Mouse (Mus musculus): Measurements from ENCODE around the gene Nsun2. TPM values are rescaled to one million over a fixed set of nuclear protein-coding genes. Genes with fewer than 3 reads are reported as not detected.
A peak's percentile ranks its signal among the peaks of the same experiment; 100 is the strongest.

The Nsun2 gene
- total and polyA plus RNA-seq, 2 experiments from 2014 or later = 37.6 to 62.1 TPM

DNA sequence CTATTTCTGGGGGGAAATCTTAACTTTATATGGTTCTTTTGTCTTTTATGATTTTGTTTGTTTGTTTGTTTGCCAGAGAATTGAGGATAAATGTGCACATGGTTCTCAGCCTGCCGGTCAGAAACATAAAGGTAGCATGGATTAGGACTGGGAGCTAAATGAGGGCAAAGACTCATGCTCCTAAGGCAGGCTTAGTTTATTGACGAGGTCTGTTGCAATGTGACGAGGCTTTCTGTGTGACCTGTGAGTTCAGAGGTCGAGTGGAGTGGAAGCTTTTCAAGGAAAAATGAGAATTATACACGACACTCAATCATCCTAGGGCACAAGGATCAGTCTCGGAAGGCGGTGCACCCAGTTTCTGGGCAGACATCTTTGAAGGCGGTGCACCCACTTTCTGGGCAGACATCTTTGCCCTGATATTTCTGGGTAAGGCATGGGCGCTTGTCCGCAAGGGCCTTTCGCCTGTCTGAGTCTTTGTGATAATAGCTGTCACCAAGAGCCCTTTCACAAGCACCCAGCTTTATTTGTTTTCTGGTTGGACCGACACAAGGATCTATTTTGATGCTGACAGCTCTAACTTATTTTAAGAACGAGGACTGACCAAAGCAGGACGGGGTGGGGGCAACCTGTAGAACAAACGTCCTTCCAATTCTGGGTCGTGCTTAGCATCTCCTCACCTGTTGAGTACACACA is 14.1 kb downstream of the Nsun2 start:
- ATAC-seq = no peak
- Histone ChIP-seq H3K4me1 (ENCODE audit: insufficient read depth, low read length) (no peaks in the 10 kb centered on the region; the same call in 1 of the 2 replicates), H3K4me2 (ENCODE audit: low read depth, low read length) (no peak overlapping the region), H3K4me3 (ENCODE audit: low read length) (no peak overlapping the region), H3K9ac (replicated peaks; ENCODE audit: low read length) (no peak overlapping the region), H3K27me3 (ENCODE audit: insufficient read depth, low read length) (no peaks in the 10 kb centered on the region), H3K9me3 (ENCODE audit: low read length) (no peaks in the 10 kb centered on the region), H3K27ac (no peak overlapping the region), H3K36me3 (ENCODE audit: insufficient read depth, low read length) (no peaks in the 10 kb centered on the region)
- 72% methylated on average over 16 of the region's 16 CpGs for WGBS
- DNase-seq (ENCODE audit: low spot score) = no peak
- TF ChIP-seq CTCF (IDR thresholded peaks at IDR 0.05; ENCODE audit: low read depth) = no peak

DNA sequence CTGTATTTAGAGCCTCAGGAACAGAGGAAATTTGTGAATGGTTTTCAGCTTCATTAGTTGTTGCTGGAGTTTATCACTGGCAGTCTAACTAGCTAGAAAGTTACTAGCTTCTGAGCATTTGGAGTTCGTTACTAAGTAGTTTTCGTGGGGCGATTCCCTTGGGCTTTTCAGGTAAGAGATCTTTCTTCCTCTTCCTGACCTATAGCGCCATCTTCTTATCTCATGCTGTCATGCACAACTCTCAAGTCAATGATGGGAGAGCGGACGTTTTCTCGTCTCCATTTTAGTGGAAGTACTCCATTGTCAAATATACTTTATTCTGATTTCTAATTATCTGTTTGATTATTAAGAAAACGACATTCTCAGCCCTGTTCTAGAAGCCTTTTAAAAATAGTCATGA is 16.4 kb downstream of the Nsun2 start:
- no peak overlapping the region for H3K4me2 ChIP-seq (ENCODE audit: low read depth, low read length)
- H3K9me3 ChIP-seq (ENCODE audit: low read length) = no peaks in the 10 kb centered on the region
- no peaks in the 10 kb centered on the region for H3K4me1 ChIP-seq (ENCODE audit: insufficient read depth, low read length)
- TF ChIP-seq CTCF (IDR thresholded peaks at IDR 0.05; ENCODE audit: low read depth) = no peak
- no peak overlapping the region for H3K9ac ChIP-seq (replicated peaks; ENCODE audit: low read length)
- H3K4me3 ChIP-seq (ENCODE audit: low read length) = no peak overlapping the region
- ATAC-seq = no peak
- WGBS = 54% methylated on average over 8 of the region's 8 CpGs
- no peaks in the 10 kb centered on the region for H3K36me3 ChIP-seq (ENCODE audit: insufficient read depth, low read length)
- no peaks in the 10 kb centered on the region for H3K27me3 ChIP-seq (ENCODE audit: insufficient read depth, low read length)
- H3K27ac ChIP-seq = no peak overlapping the region
- no peak for DNase-seq (ENCODE audit: low spot score)

GRCm38 (mm10) chr13:69550831-69551230 is 17.3 kb downstream of the Nsun2 start:
- ATAC-seq (no peak), DNase-seq (ENCODE audit: low spot score) (no peak)
- no peaks in the 10 kb centered on the region for H3K9me3 ChIP-seq (ENCODE audit: low read length)
- no peak for TF ChIP-seq CTCF (IDR thresholded peaks at IDR 0.05; ENCODE audit: low read depth)
- H3K27me3 ChIP-seq (ENCODE audit: insufficient read depth, low read length) = no peaks in the 10 kb centered on the region
- no peaks in the 10 kb centered on the region for H3K36me3 ChIP-seq (ENCODE audit: insufficient read depth, low read length)
- no peak overlapping the region for H3K4me2 ChIP-seq (ENCODE audit: low read depth, low read length)
- WGBS = 89% methylated on average over 2 of the region's 2 CpGs
- no peak overlapping the region for H3K4me3 ChIP-seq (ENCODE audit: low read length)
- H3K4me1 ChIP-seq (ENCODE audit: insufficient read depth, low read length) = no peaks in the 10 kb centered on the region
- H3K27ac ChIP-seq = no peak overlapping the region
- H3K9ac ChIP-seq (replicated peaks; ENCODE audit: low read length) = no peak overlapping the region

- no peak overlapping the region for H3K4me2 ChIP-seq (ENCODE audit: low read depth, low read length)
- no peaks in the 10 kb centered on the region for H3K9me3 ChIP-seq (ENCODE audit: low read length)
- no peaks in the 10 kb centered on the region for H3K36me3 ChIP-seq (ENCODE audit: insufficient read depth, low read length)
- DNase-seq (ENCODE audit: low spot score) (peak; percentile 50), ATAC-seq (no peak)
- no peaks in the 10 kb centered on the region for H3K27me3 ChIP-seq (ENCODE audit: insufficient read depth, low read length)
- H3K9ac ChIP-seq (replicated peaks; ENCODE audit: low read length) = no peak overlapping the region
- H3K27ac ChIP-seq = no peak overlapping the region
- H3K4me3 ChIP-seq (ENCODE audit: low read length) = no peak overlapping the region
- TF ChIP-seq CTCF (IDR thresholded peaks at IDR 0.05; ENCODE audit: low read depth) = peak; percentile 86
- 18% methylated on average over 5 of the region's 5 CpGs for WGBS
- no peaks in the 10 kb centered on the region for H3K4me1 ChIP-seq (ENCODE audit: insufficient read depth, low read length)
Observed at GRCm38 (mm10) chr13:69553024-69553423, 19.5 kb downstream of the Nsun2 start.

- Histone ChIP-seq H3K27me3 (ENCODE audit: insufficient read depth, low read length) (no peaks in the 10 kb centered on the region), H3K9me3 (ENCODE audit: low read length) (no peaks in the 10 kb centered on the region), H3K36me3 (ENCODE audit: insufficient read depth, low read length) (no peaks in the 10 kb centered on the region), H3K27ac (no peak overlapping the region), H3K4me1 (ENCODE audit: insufficient read depth, low read length) (peaks cover 3% of the 10 kb centered on the region; the same call in 1 of the 2 replicates), H3K9ac (replicated peaks; ENCODE audit: low read length) (no peak overlapping the region), H3K4me2 (ENCODE audit: low read depth, low read length) (no peak overlapping the region), H3K4me3 (ENCODE audit: low read length) (no peak overlapping the region)
- WGBS = 71% methylated on average over 9 of the region's 9 CpGs
- TF ChIP-seq CTCF (IDR thresholded peaks at IDR 0.05; ENCODE audit: low read depth) = no peak
- DNase-seq (ENCODE audit: low spot score) = no peak
- no peak; the same call in 1 of the 2 replicates for ATAC-seq
Observed at GRCm38 (mm10) chr13:69554255-69554654, 20.7 kb downstream of the Nsun2 start.

DNA sequence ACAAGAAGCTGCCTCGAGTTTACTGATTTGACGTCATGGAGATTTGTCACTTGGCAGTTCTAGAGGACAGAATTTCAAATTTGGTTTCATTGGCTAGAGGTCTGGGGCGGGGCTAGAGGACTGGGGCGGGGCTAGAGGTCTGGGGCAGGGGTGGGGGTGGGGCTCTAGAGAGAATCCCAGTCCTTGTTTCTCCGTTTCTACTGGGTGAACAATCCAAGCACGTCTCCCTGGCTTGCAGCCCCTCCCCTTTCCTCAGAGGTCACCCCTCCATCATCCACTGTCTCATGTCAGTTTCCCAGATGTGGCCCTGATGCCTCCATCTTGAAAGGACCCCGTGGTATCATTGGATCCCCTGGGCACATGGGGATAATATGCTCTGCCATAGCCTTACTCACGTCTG is 21.5 kb downstream of the Nsun2 start:
- Histone ChIP-seq H3K9ac (replicated peaks; ENCODE audit: low read length) (no peak overlapping the region), H3K4me1 (ENCODE audit: insufficient read depth, low read length) (peaks cover 9% of the 10 kb centered on the region), H3K4me3 (ENCODE audit: low read length) (no peak overlapping the region), H3K27me3 (ENCODE audit: insufficient read depth, low read length) (no peaks in the 10 kb centered on the region), H3K9me3 (ENCODE audit: low read length) (no peaks in the 10 kb centered on the region), H3K27ac (no peak overlapping the region), H3K4me2 (ENCODE audit: low read depth, low read length) (no peak overlapping the region), H3K36me3 (ENCODE audit: insufficient read depth, low read length) (no peaks in the 10 kb centered on the region)
- WGBS = 34% methylated on average over 8 of the region's 8 CpGs
- ATAC-seq = peak; percentile 31
- TF ChIP-seq CTCF (IDR thresholded peaks at IDR 0.05; ENCODE audit: low read depth) = no peak
- no peak for DNase-seq (ENCODE audit: low spot score)

DNA sequence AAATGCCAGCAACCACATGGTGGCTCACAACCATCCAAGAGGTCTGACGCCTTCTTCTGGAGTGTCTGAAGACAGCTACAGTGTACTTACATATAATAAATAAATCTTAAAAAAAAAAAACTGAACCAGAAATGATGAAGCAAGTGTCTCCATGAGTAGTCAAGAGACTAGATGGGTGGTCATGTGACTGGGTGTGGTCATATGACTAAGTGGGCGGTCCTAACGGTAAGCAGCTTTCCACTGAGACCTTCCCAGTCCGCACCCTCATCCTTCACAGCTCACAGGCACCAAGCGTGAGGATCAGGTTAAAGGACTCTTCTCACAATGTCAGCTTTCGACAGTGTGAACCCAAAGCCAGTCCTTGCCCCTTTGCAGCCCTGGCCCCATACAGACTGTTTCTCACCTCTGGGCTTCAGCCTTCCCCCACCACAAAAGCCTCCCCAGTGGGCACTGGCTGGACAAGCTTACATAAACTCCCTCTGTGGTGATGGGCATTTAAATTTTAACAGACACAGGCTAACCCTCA is 22.5 kb downstream of the Nsun2 start:
- no peak for TF ChIP-seq CTCF (IDR thresholded peaks at IDR 0.05; ENCODE audit: low read depth)
- Histone ChIP-seq H3K9me3 (ENCODE audit: low read length) (no peaks in the 10 kb centered on the region), H3K9ac (replicated peaks; ENCODE audit: low read length) (no peak overlapping the region), H3K4me1 (ENCODE audit: insufficient read depth, low read length) (peaks cover 9% of the 10 kb centered on the region), H3K27ac (no peak overlapping the region), H3K36me3 (ENCODE audit: insufficient read depth, low read length) (no peaks in the 10 kb centered on the region), H3K27me3 (ENCODE audit: insufficient read depth, low read length) (no peaks in the 10 kb centered on the region), H3K4me2 (ENCODE audit: low read depth, low read length) (no peak overlapping the region), H3K4me3 (ENCODE audit: low read length) (no peak overlapping the region)
- no peak for DNase-seq (ENCODE audit: low spot score)
- WGBS = 91% methylated on average over 6 of the region's 6 CpGs
- no peak for ATAC-seq

Data from hindbrain, postnatal 0 days (tissue).